Mouse (Mus musculus) ES-E14 (cell line): ENCODE data around the gene C1d.

ENCODE experiments used
- CHD2 ChIP-seq: IDR thresholded peaks from 2 replicates; pipeline ENCODE4 v1.6.1; 2014; ENCODE audit warnings: mild to moderate bottlenecking, low read depth, low read length, inconsistent platforms
- HCFC1 ChIP-seq: IDR thresholded peaks from 2 replicates; pipeline ENCODE4 v1.6.1; 2012; ENCODE audit warnings: low read length, inconsistent platforms, borderline replicate concordance; ENCODE audit not compliant: insufficient read depth
- ZNF384 ChIP-seq: IDR thresholded peaks from 2 replicates; pipeline ENCODE4 v1.6.1; 2012; ENCODE audit warnings: low read depth, low read length, inconsistent platforms

GRCm38 (mm10) chr11:17257443-17257842 lies at the start of gene C1d:
- TF ChIP-seq ZNF384 (no peak), CHD2 (no peak), HCFC1 (peak; percentile 71)
